Mouse (Mus musculus) liver (tissue): ENCODE data around the gene Ikbke.
A peak's percentile ranks its signal among the peaks of the same experiment; 100 is the strongest.
"Not testable (repeated sequence)": the region's sequence is repeated elsewhere in the genome, so short reads cannot be mapped to it uniquely, and the experiment has no call there.

Source experiments
- DNase-seq: peaks from one replicate; pipeline ENCODE4 v3.0.0-alpha.2; 2020; ENCODE audit warnings: mixed read lengths

Gene Ikbke

DNA sequence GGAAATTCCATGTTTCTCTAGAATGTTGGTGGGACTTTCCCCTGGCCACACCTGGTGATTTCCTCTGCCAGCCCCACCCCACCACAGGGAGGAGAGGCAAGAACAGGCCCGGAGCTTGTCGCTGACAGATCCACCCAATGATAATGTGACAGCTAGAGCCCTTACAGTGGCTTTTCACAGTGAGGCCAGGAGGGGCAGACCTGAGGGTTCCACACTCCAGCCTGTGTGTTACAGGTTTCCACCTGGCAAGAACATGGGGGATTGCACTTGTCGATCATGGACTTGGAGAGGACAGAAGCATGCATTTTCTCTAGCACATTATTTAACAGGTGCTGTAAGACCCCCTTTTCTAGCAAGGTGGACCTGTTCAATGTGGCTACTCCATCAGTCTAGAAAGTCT is 874 bp upstream of the Ikbke start:
- DNase-seq: no peak

DNA sequence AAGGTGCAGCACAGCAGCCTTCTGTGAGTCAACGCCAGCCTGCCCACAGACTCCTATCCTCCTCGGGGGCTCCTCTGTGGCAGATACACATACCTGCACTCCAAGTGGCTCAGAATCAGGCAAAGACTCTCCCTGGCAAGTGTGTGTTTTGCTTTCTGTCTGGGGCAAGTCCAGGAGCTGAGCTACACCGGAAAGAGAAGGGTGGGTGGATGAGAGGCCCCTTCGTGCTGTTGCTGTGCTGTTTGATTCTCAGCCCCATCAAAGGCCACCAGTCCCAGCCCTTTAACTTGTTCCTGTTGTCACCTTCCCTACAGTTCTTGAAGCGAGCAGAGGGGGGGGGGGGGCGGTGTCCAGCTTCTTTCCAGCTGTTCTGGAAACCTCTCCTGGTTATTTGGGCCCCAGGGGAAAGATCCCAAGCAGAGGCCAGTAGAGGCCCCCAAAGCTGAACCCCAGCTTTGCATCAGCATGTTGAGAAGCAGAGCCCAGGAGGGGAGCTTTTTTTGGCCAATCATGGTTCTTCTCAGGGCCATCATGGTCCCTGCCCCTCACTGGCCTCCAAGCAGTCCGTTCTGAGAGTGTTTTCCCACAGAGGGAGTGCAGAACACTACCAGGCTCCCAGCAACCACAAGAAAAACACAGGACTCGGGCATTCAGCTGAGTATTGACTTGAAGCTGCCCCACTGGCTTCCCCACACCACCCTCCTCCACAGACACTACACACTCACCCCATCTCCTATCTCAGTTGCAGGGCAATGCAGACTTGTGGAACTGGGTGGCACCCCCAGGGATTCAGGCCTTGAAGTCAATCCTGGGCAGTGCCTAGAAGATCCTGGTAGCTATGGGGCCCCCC is 575 bp downstream of the Ikbke start:
- DNase-seq: no peak

DNA sequence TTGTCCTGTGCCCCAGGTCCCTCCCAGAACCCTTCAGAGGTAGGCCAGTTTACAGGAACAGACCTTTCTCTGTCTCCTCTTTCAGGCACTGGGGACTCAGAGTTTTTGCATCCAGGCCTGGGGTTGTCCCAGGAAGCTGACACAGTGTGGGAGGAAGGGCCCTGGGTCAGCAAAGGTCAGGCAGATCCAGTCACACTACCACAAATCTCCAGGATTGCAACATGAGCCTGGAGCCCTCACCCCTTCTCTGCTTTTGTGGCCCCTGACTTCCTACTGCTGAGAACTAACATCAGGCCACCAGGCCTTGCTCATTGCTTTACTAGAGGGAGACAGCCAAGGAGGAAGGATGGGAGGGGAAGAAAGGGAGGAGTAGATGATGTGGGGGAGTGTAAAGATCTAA is 2.6 kb downstream of the Ikbke start:
- DNase-seq: peak; percentile 46

DNA sequence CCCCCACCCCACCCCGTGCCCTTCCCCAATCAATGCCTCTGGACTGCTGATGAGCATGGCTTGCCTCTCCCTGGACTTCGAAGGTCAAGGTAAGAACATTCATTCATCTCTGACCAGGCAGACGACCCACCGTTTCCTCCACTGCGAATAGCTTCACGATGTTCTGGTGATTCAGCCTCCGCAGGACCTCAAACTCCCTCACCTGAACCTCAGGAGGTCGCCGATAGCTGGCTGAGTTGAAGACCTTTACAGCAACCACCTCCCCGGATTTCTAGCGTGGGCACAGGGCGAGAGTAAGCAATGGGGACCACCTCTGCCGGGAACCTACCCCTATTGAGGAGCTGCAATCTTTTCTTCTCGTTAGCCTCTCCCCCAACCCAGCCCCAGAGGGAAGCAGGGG is 3.8 kb downstream of the Ikbke start:
- DNase-seq: no peak

DNA sequence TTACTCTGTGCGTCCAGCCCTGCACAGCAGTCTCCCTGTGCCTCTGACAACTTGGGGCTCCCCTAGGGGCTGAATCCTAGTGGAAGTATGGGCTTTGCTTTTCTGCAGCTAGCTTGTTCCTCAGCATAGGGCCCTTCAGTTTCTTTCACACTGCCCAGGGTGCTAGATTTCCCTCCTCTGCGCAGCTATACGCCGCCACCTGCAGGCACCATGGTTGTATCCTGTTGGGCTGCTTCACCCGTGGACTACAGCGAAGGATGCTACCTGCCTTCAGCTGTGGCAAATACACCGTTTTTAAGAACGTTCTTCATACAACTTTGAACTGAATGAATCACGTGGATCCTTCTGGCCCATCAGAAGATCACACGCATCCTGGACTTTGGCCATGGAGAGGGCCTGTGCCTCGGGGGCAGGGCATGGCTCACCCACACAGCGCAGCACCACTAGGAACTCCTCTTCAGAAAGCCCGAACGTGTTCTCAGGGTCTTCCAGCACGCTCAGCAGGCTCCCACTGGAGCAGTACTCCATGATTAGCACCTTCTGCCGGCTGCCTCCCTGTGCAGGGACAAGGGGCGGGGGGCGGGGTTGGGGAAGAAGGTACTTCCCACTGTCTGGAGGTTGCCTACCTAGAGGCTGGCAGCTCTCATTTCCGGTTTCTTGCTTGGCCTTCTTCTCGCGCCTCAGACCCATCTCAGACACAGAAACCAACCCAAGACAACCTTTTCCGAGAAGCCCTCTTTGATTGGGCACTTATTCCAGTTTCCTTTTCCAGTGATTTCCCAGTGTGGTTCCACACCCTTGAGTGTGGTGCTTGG is 4.5 kb downstream of the Ikbke start:
- DNase-seq: peak; percentile 23

DNA sequence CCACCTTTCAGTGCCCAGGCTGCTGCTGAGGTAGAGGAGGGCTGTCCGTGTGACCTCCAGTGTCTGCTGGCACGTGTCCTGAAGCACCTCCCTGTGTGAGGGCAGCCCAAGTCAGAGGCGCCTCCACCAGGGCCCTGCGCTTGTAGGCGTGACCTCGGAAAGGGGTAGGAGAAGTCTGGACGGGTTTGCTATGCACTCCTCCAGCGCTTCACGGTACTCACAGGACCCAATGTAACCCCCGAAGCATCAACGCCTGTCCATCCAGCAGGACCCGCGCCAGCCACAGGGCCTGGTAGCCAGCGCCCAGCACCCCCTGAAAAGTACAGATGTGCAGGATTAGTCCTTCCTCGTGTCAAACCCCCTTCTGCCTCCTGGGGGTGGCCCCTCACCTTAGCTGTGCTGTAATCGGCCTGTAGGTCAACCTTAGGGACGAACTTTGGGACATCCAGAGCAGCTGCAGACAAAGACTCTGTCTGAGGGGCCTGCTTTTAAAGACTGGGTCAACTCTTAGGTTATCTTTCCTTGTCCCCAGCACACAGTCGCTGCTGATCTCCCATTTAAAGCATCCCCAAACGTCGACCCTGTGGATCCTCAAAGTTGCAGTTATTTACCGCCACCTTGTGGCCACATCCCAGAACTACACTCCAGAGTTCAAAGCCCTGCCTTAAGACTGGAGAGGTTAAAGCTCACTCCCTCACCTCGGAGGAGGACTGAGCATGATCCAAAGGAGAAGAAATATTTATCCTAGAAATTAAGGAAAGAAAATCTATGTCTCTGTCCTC is 9.4 kb downstream of the Ikbke start:
- peak; percentile 72 for DNase-seq

DNA sequence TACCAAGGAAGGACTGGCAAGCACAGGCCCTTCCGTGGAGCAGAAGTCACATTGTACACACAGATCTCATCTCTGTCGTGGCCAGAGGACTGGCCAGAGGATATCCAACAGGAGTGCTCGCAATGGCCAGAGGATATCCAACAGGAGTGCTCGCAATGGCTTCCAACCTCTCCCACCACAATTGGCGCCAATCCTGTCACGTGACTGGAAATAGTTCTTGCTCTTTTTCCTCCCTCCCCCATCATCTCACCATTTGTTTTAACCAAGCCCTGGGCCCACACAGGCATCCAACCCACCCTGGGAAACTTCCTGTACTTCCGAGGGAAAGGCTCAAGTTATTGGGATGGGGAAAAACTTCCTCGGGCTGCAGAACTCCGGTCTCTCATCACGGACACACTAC is 10.6 kb downstream of the Ikbke start:
- DNase-seq: no peak

DNA sequence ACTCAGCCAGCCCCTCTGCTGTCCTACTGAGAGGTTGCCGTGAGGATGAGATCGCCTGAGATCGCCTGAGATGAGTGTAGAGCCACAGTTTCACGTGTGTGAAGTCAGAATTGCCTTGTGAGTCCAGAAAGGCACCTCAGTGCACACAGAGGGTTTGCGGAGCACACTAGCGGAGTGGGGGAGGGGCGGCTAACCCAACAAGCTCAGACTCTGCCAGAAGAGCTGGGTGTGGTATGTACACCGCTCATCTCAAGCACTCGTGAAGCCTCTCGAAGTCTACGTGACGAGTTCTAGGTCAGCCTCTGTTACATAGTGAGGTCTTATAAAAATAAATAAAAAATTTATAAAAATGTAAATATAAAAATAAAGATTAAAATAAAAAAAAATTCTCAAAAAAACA is 15.5 kb downstream of the Ikbke start:
- DNase-seq: no peak

DNA sequence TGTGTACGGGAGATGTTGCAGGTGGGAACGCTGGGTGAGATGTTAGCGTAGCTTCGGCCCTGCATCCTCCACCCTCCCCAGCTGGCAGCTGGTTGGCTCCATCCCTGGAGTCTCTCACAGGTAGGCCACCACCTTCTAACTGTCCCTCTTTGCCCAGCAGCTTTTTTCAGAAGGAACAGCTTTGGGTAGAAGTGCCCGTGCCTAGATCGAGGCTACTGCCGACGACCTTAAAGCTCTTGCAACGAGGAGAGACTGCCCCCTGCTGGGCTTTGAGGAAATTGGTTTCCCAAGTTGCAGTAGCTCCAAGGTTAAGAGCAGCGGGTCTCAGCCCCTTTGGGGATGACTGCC is 19.1 kb downstream of the Ikbke start:
- DNase-seq: peak; percentile 71

DNA sequence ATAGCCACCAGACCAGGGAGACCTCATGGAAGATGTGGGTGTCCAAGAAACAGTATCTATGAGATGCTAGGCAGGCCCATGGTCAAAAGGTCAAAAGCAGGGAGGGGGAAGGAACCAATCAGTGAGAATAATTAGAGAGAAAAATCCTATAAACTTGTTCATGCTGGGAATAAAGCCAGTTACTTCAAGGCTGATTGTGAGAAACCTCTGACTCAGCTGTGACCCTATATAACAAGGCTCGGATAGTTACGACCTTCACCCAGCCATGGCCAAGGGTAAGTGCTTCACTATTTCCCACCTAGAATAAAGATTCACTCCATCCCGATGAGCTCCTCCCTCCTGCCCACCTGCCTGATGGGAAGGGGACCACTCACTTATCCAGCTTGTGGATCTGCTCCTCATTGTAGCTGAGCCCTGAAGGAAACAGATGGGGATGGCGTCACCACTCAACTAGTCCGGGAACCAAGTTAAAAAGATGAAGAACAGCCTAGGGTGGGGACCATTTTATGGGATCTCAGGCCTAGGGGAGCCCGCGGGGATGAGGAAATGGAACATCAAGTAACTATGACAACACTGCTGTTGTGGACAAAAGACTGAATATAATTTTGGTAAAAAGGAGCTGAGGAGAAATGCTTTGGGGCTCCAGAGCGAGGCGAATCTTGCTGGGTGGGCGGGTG is 19.6 kb downstream of the Ikbke start:
- DNase-seq: no peak

DNA sequence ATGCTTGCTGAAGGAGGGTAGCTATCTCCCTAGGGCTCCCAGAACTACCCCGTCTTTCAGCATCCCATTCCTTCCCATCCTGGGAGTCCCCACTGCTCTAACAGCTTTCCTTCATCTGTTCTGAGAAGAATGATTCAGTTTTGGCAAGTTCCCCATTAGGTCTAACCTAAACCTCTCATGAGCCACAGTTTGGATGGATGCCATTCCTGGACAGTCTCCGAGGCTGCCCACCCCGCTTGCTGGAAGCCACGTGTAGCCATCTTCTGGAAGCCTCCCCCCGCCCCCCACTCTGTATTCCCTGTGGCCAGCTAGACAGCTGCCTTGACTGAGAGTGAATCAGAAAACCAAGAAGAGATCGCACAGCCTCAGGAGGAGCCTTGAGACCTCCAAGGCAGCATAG is 22.1 kb downstream of the Ikbke start:
- DNase-seq: no peak

DNA sequence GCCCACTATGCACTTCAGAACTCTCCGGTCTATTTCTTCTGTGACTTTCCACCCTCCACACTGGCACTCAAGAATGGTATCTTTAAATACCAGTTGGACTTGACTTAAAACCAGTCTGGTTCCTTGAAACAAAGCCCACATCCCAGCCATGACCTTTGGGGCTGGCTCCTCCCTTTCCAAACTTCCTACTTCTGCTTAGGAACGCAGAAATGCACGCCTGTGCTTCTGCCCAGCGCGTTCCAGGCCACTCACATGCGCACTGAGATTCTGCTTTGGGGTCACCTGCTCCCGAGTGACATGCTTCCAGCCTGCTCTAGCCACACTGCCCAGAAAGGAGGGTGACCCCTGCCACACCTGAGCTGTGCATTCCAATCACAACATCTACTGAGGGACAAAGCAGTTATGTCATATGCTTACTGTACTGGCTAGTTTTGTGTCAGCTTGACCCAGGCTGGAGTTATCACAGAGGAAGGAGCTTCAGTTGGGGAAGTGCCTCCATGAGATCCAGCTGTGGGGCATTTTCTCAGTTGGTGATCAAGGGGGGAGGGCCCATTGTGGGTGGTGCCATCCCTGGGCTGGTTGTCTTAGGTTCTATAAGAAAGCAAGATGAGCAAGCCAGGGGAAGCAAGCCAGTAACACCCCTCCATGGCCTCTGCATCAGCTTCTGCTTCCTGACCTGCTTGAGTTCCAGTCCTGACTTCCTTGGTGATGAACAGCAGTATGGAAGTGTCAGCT is 26.7 kb downstream of the Ikbke start:
- DNase-seq: not testable (repeated sequence)

DNA sequence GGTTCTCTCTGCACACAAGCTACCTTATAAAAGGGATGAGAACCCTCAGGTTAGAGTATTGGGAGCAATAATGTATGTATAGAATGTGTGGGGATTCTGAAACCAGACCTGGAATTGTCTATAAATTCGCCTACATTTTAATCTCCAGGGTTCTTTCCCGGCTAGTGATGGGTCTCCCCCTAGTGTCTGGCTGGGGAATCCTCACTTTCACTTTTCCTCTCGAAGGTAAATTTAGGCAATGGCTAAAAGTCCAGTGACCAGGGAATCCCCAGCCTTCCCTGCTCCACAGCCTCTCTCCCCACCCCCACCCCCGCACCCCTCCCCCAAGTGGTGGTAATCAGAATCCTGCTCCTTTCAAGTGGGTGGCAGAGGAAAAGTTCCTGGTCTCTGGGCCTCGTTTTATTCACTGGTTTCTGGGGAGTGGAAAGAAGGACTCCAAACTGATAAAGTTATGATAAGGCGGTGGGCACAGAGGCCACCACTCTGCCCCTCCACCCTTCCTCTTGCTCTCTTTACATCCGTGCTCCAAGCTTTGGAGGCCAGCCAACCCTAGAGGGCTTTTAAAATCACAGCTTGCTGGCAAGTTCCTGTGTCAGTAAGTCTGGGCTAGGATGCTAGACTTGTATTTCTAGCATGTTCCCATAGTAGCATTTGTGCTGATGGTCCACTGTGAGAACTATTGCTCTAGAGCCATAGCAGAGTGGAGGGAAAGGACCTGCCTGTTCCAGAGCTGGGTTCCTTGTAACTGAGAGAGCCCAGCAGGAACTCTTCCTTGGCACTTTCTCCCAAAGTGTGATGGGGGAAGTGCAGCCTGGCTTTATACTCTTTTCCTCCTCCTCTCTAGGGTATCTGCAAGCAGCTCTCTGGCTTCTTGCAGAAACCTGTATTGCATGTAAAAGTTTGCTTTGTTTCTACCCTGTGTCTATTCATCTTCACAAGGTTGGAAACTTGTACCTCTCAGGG is 32.7 kb downstream of the Ikbke start:
- peak; percentile 39 for DNase-seq

DNA sequence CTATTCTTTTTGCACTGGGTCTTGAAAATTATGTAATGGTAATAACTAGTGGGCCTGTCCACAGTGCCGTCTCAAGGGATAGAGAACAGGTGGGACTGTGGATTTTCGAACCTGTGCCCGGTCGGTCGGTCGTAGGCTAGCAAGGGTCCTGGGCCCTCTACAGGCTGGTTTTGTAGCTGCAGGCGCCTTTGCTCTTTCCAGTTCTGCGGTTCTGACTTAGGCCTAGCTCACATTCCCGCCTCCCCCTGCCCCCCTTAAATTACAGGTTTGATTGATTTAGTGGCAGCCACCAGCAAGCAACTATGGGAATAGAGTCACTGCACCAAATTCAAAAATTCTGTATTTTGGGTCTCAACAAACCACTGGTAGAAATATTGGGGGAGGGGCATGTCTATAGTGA is 33.5 kb downstream of the Ikbke start:
- peak; percentile 36 for DNase-seq

DNA sequence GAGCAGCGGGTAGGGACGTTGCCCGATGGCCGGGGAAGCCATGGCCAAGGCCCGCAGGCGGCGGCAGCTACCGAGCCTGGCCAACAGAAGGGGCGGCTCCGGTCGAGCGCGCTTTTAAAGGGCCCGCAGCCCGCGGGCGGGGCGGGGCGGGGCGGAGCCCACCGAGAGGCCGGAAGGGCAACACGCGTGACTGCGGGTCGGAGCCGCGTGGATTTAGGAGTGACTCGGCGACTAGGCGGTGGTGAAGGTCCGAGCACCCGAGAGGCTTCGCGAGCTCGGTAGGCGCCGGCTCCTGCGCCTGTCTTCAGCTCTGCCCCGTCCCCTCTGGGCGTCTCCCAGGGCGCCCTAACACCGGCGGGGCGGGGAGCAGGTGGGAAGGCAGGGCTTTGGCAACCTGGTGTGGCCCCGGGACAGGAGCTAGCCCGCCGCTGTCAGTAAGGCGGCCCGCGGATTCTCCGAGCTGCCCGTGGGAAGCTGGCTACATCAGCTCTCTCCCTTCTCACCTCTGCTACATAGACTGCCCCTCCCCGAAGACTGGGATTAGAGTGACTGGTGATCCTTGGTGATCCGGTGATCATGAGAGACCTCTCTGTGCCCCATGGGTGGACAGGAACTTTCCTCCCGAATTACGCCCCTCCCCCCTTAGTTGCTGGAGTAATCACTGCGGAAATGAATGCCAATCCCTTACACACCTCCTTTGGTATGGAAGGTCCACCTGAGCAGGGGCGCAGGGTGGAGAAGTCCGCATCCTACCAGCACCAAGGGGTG is 34.1 kb downstream of the Ikbke start, which contains the start of gene Rassf5:
TSS of gene Rassf5 (minus strand) at position 170 of the 768 bp plus-strand sequence.
- DNase-seq: peak; percentile 51

DNA sequence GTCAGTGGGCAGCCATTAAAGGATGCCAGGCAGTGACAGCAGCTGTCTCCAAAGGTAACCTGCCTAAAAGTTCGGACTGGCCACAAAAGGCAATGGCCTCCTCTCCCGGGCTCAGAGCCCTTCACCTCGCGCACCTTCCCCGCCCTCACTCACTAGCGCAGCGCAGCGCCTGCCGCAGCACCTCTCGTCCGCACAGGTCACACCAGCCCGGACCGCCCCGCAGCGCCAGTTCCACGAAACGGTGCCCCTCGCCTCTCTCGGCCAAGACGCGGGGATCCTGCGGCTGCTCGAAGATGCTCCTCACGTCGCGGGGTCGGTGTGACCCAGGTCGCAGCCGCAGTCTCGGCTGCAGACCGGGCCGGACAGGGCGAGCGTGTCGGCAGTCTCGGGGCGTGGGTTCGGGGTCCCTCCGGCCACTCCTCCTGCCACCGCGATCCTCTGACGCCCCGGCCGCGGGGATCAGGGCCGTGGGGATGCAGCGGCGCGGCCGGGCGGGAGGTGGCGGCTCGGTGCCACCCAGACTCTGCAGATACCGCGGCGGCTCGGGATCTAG is 34.8 kb downstream of the Ikbke start:
- peak; percentile 11 for DNase-seq

DNA sequence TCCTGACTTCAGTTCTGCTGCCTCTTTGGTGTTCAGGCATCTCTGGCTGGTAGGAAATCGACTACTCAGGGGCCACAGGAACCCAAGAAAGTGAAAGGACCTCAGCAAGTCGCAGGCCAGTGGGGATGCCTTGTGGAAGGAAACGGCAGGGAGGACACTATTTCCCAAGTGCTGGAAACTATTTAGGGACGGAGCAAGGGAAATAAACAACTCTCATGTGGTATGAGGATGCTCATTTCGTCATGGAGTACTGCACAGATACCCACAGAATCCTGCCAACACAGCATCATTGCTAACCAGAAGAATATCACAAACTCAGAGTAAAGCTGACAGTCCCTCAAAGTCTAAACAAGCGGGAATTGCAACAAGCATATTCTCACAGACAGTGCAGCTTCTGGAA is 36.5 kb downstream of the Ikbke start:
- no peak for DNase-seq

DNA sequence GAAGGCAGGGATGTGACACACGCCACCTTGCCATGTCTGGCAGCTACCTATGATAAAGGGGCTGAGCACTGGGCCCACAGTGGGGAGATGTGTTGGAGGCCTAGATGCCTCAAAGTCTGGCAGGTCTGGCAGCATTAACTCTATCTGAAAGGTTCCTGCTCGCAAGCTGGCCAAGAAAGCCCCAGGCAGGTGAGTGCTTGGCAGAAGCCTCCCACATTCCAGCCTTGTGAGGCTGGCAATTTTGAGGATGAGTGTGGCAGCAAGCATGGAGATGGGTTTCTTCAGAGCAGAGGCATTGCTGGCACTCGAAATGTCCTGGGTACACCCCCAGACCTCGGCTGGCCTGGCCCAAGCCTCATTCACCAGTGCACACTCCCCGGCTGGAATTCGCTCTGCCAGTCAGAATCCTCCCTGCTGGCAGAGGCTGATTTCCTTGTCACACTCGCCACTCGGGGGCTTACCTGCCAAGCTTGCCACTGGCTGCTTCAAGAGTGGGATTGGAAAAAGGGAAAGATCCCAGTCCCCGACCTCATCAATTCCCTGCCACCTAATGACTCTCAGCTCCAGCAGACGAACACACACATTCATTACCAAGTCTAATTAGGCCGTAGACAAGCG is 39.7 kb downstream of the Ikbke start:
- no peak for DNase-seq

DNA sequence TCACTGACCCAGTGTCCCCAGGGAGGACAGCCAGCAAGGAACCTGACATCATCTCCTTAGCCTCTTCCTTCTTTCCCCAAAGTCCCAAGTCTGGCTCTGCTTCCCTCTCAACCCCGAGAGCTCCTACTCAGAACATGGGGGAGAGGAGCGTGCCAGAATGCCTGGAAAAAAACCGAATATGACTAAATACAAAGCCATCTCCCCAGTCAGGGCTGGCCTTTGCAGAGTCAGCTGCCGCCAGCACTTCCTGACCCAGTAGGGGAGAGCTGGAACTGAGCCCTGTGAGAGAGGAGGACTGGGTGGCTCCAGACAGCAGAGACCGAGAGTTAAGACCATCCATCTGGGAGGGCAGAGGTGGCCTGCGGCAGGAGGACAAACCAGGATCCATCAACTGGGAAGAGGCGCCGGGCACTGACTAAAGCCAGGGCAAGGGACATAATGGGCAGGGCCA is 40.5 kb downstream of the Ikbke start:
- DNase-seq: no peak
